Mouse (Mus musculus): Measurements from ENCODE around the gene Alox5ap.

Gene Alox5ap

GRCm38 (mm10) chr5:149261449-149261848 lies 3.1 kb upstream of the Alox5ap start:
- DNase-seq: no peak

GRCm38 (mm10) chr5:149261866-149262265 lies 2.7 kb upstream of the Alox5ap start:
- DNase-seq: peak; percentile 48

- peak; percentile 29 for DNase-seq
These were observed 312 bp downstream of the Alox5ap start for GRCm38 (mm10) chr5:149264878-149265279.

- DNase-seq: no peak
These were observed 2.2 kb downstream of the Alox5ap start for GRCm38 (mm10) chr5:149266761-149267221.

- no peak for DNase-seq
These were observed 2.9 kb downstream of the Alox5ap start for GRCm38 (mm10) chr5:149267493-149267892.

- no peak for DNase-seq
These were observed 6.7 kb downstream of the Alox5ap start for GRCm38 (mm10) chr5:149271291-149271690.

- DNase-seq: peak; percentile 64
These were observed 8.0 kb downstream of the Alox5ap start for GRCm38 (mm10) chr5:149272535-149272934.

- DNase-seq: no peak
These were observed 10.0 kb downstream of the Alox5ap start for GRCm38 (mm10) chr5:149274390-149275104.

GRCm38 (mm10) chr5:149275105-149275494 lies 10.5 kb downstream of the Alox5ap start:
- no peak for DNase-seq

- peak; percentile 62 for DNase-seq
These were observed 13.0 kb downstream of the Alox5ap start for GRCm38 (mm10) chr5:149277529-149277928.

GRCm38 (mm10) chr5:149279273-149279844 lies 14.8 kb downstream of the Alox5ap start:
- DNase-seq: no peak

GRCm38 (mm10) chr5:149283009-149283408 lies 18.4 kb downstream of the Alox5ap start:
- DNase-seq: peak; percentile 66

GRCm38 (mm10) chr5:149283821-149284220 lies 19.3 kb downstream of the Alox5ap start:
- DNase-seq: no peak

- no peak for DNase-seq
These were observed 21.5 kb downstream of the Alox5ap start for GRCm38 (mm10) chr5:149286021-149286420.

- no peak for DNase-seq
These were observed 22.8 kb downstream of the Alox5ap start for GRCm38 (mm10) chr5:149287148-149288038.

GRCm38 (mm10) chr5:149291266-149291665 lies 26.7 kb downstream of the Alox5ap start:
- DNase-seq: no peak

GRCm38 (mm10) chr5:149293071-149293470 lies 28.5 kb downstream of the Alox5ap start:
- no peak for DNase-seq

- DNase-seq: no peak
These were observed 32.2 kb downstream of the Alox5ap start for GRCm38 (mm10) chr5:149296808-149297207.

GRCm38 (mm10) chr5:149297464-149297863 lies 32.9 kb downstream of the Alox5ap start:
- DNase-seq: no peak

- no peak for DNase-seq
These were observed 33.7 kb downstream of the Alox5ap start for GRCm38 (mm10) chr5:149298234-149298633.

GRCm38 (mm10) chr5:149312884-149313652 lies 48.5 kb downstream of the Alox5ap start:
- peak; percentile 86 for DNase-seq

- DNase-seq: no peak
These were observed 50.0 kb downstream of the Alox5ap start for GRCm38 (mm10) chr5:149314514-149315081.

All from thymus, postnatal 14 days (tissue).